Mouse (Mus musculus) heart, adult 2 months (tissue): ENCODE data around the gene Coa4. TPM values are rescaled to one million over a fixed set of nuclear protein-coding genes. Genes with fewer than 3 reads are reported as not detected.

Experiments
- DNase-seq, 2 experiments: peaks; one replicate each; pipeline ENCODE4 v3.0.0; 2021
- H3K27ac ChIP-seq: fragments of 200-600 bp; 2 replicates; pipeline ENCODE4 v1.8.1; 2022
- H3K27me3 ChIP-seq: fragments of 200-500 bp; 2 replicates; pipeline ENCODE4 v1.6.1; 2012; ENCODE audit warnings: mild to moderate bottlenecking, low read length, inconsistent platforms, mixed read lengths; ENCODE audit not compliant: control insufficient read depth, insufficient read depth
- H3K36me3 ChIP-seq: fragments of 200-500 bp; 2 replicates; pipeline ENCODE4 v1.6.1; 2012; ENCODE audit warnings: low read length, inconsistent platforms; ENCODE audit not compliant: control insufficient read depth, insufficient read depth
- H3K4me1 ChIP-seq: fragments of 200-500 bp; 2 replicates; pipeline ENCODE4 v1.6.1; 2011; ENCODE audit warnings: low read length; ENCODE audit not compliant: control insufficient read depth, insufficient read depth
- H3K4me3 ChIP-seq: fragments of 200-600 bp; 2 replicates; pipeline ENCODE4 v1.8.1; 2022
- H3K79me2 ChIP-seq: fragments of 200-500 bp; replicated peaks from 2 replicates; pipeline ENCODE4 v1.6.1; 2012; ENCODE audit warnings: mild to moderate bottlenecking, inconsistent platforms, low read length, moderate library complexity, mixed read lengths; ENCODE audit not compliant: control insufficient read depth, insufficient read depth
- H3K9ac ChIP-seq: fragments of 200-500 bp; 2 replicates; pipeline ENCODE4 v1.6.1; 2012; ENCODE audit warnings: low read depth, mild to moderate bottlenecking, control low read depth, inconsistent platforms, low read length, mixed read lengths
- CTCF ChIP-seq: fragments of 200-600 bp; IDR thresholded peaks from 2 replicates; pipeline ENCODE4 v1.8.1; 2022; ENCODE audit warnings: antibody characterized with exemption, mild to moderate bottlenecking, moderate library complexity
- EP300 ChIP-seq: fragments of 200-500 bp; IDR thresholded peaks from 2 replicates; pipeline ENCODE4 v1.6.1; 2011; ENCODE audit warnings: low read depth, low read length, control low read depth; ENCODE audit not compliant: insufficient read depth
- POLR2A ChIP-seq: fragments of 200-500 bp; IDR thresholded peaks from 2 replicates; pipeline ENCODE4 v1.6.1; 2011; ENCODE audit warnings: mild to moderate bottlenecking, low read depth, low read length, control low read depth; ENCODE audit not compliant: insufficient read depth
- WGBS: fragments of 180-500 bp; shearing (Covaris S2); methylation state at CpG from one replicate; pipeline ENCODE4 v1.1.7; 2018; 5-methylcytosine and 5-hydroxymethylcytosine counted together
- intact Hi-C: fragments of 180-260 bp; cut with DNase I; formaldehyde crosslinking; loops from one replicate; pipeline ENCODE4 v1.15.1; 2025
- polyA plus RNA-seq: library from polyadenylated mRNA; depleted of rRNA; stranded (reverse); fragments of >200 nt; gene quantifications from 2 replicates; pipeline ENCODE4 v1.2.3, GENCODE M21; 2012
- total RNA-seq, 2 experiments: library from RNA; stranded (reverse); gene quantifications; 2 replicates each; pipeline ENCODE4 v1.2.3; 2021

Coa4 gene
- total and polyA plus RNA-seq, 3 experiments: 14.1 to 20.0 (median 15.4) TPM

- TF ChIP-seq CTCF: no peak
- TF ChIP-seq EP300: no peak
- TF ChIP-seq POLR2A: no peak
- Histone ChIP-seq H3K36me3 (no peaks in the 10 kb centered on the region), H3K27ac (no peak overlapping the region), H3K79me2 (no peaks in the 10 kb centered on the region), H3K4me3 (no peak overlapping the region), H3K9ac (no peak overlapping the region), H3K4me1 (no peaks in the 10 kb centered on the region), H3K27me3 (no peaks in the 10 kb centered on the region)
- intact Hi-C loops: no loop called here
- no peak for DNase-seq
Measured at GRCm38 (mm10) chr7:100569907-100570306, 33.0 kb downstream of the Coa4 start.

DNA sequence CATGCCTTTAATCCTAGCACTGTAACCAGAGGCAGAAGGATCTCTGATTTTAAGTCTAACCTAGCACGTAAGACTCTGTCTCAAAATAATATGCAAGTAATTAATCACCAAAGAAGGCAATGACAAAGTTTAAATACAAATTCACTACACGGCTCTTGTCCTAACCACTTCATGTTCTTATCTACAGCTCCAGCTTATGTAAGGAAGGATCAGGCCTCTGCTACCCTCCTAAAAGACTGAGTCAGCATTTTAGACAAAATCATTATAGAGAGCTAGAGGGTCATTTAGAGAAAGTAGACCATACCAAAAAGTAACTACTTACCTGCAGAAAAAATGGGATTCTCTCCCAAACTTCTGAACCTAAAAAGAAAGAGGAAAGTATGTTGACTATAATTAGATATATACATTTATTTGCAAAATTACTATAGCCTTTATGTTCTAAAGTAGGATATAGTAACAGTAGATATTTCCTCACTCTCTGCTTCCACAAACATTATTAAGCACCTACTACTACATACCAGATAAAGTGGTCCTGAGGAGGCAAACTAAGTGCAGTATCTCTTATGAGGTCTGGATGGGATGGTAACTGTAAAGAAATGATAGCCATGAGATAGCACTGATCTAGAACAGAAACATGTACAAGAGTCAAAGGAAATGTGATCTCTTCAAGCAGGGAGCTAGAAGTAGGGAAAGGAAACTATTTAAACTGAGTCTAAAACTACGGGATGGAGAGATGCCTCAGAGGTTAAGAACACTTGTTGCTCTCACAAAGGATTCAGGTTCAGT is 34.3 kb downstream of the Coa4 start:
- H3K36me3 ChIP-seq: no peaks in the 10 kb centered on the region
- H3K79me2 ChIP-seq: no peaks in the 10 kb centered on the region
- intact Hi-C loops: no loop called here
- TF ChIP-seq POLR2A (no peak), CTCF (no peak), EP300 (no peak)
- no peaks in the 10 kb centered on the region for H3K4me1 ChIP-seq
- no peak overlapping the region for H3K4me3 ChIP-seq
- H3K9ac ChIP-seq: no peak overlapping the region
- H3K27ac ChIP-seq: no peak overlapping the region
- 82% methylated on average over 3 of the region's 3 CpGs for WGBS
- no peak for DNase-seq
- H3K27me3 ChIP-seq: no peaks in the 10 kb centered on the region

GRCm38 (mm10) chr7:100572061-100572460 is 35.2 kb downstream of the Coa4 start:
- Histone ChIP-seq H3K27me3 (no peaks in the 10 kb centered on the region), H3K79me2 (no peaks in the 10 kb centered on the region), H3K9ac (no peak overlapping the region), H3K4me1 (no peaks in the 10 kb centered on the region), H3K4me3 (no peak overlapping the region), H3K27ac (no peak overlapping the region), H3K36me3 (no peaks in the 10 kb centered on the region)
- DNase-seq: no peak
- intact Hi-C loops: no loop called here
- TF ChIP-seq POLR2A (no peak), EP300 (no peak), CTCF (no peak)
- WGBS: 78% methylated on average over 4 of the region's 4 CpGs

- Histone ChIP-seq H3K4me3 (no peak overlapping the region), H3K36me3 (no peaks in the 10 kb centered on the region), H3K79me2 (no peaks in the 10 kb centered on the region; the same call in 1 of the 2 replicates), H3K4me1 (no peaks in the 10 kb centered on the region), H3K9ac (no peak overlapping the region), H3K27me3 (no peaks in the 10 kb centered on the region), H3K27ac (no peak overlapping the region)
- no peak for DNase-seq
- TF ChIP-seq POLR2A (no peak), CTCF (no peak), EP300 (no peak)
- 80% methylated on average over 4 of the region's 4 CpGs for WGBS
- intact Hi-C loops: no loop called here
Measured at GRCm38 (mm10) chr7:100572704-100573103, 35.8 kb downstream of the Coa4 start.

GRCm38 (mm10) chr7:100578794-100579193 is 41.9 kb downstream of the Coa4 start:
- WGBS: 37% methylated on average over 2 of the region's 2 CpGs
- H3K9ac ChIP-seq: no peak overlapping the region
- H3K27me3 ChIP-seq: no peaks in the 10 kb centered on the region
- no peak overlapping the region for H3K4me3 ChIP-seq
- peaks cover 2% of the 10 kb centered on the region for H3K79me2 ChIP-seq
- TF ChIP-seq CTCF: no peak
- no peak for TF ChIP-seq EP300
- TF ChIP-seq POLR2A: no peak
- no peak overlapping the region for H3K27ac ChIP-seq
- intact Hi-C loops: no loop called here
- H3K36me3 ChIP-seq: peaks cover 2% of the 10 kb centered on the region
- H3K4me1 ChIP-seq: peaks cover 1% of the 10 kb centered on the region
- no peak for DNase-seq

GRCm38 (mm10) chr7:100582235-100582634 is 45.4 kb downstream of the Coa4 start:
- TF ChIP-seq CTCF: no peak
- TF ChIP-seq EP300: no peak
- no peak for TF ChIP-seq POLR2A
- H3K27ac ChIP-seq: peak overlapping the region; percentile 97
- H3K27me3 ChIP-seq: no peaks in the 10 kb centered on the region
- peaks cover 2% of the 10 kb centered on the region for H3K79me2 ChIP-seq
- peak overlapping the region; percentile 68 for H3K4me3 ChIP-seq
- no peak overlapping the region for H3K9ac ChIP-seq
- H3K36me3 ChIP-seq: peaks cover 2% of the 10 kb centered on the region
- intact Hi-C loops: loop anchor here (2.0 kb wide), 1 partner anchor 45 kb away; the partner anchor contains the start of gene Coa4
- DNase-seq: no peak
- WGBS: 37% methylated on average over 7 of the region's 7 CpGs
- H3K4me1 ChIP-seq: peaks cover 1% of the 10 kb centered on the region
